Mouse (Mus musculus): ENCODE data around the gene Zfp618. TPM values are rescaled to one million over a fixed set of nuclear protein-coding genes. Genes with fewer than 3 reads are reported as not detected.

Zfp618 gene
- polyA plus RNA-seq, 1 experiment from 2014 or later, result 44.9 TPM

DNA sequence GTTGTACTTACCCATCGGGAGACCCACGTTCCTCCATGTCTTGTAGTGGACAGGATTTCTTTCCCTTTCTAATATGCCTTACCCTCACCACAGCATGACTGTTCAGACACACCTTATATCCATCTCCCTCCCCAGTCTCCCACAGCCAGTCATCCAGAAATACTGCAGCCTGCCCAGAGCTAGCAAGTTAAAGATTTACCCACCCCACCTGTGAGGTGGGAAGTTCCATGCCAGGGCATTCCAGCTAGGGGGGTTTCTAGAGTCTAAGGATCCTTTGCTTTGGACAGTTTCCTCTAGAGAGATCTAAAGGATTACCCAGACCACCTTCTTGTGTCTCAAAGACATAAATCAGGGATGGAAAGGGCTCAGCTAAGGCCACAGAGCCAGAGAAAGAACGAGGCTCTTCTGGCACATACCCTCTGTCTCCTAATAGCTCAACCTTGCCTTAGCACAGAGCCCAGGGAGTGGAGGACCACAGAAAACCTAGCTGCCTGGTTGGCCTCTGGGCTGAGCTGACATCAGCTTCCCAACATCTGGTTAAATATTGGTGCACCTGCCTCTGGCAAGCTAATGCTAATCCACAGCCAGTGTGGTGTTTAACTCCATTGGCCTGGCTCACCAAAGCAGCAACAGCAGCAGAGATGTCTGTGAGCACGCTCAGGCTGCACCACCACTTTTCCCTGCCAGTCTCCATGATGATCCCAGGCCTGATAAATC, 206.8 kb downstream of the Zfp618 start, which contains the start of gene Kif12:
Gene Kif12, minus strand, starts transcription at position 163 of the 717 bp plus-strand sequence.
- 77% methylated on average over 4 of the region's 4 CpGs for WGBS
- H3K27me3 ChIP-seq, result peaks cover 15% of the 10 kb centered on the region; the same call in 1 of the 2 replicates
- H3K9me3 ChIP-seq, result no peaks in the 10 kb centered on the region
- H3K36me3 ChIP-seq, result no peaks in the 10 kb centered on the region
- no peak for ATAC-seq
- H3K27ac ChIP-seq, result no peak within 1 kb of the TSS
- no peaks in the 10 kb centered on the region for H3K4me1 ChIP-seq (replicated peaks)
- H3K4me2 ChIP-seq (replicated peaks), result no peak within 1 kb of the TSS
- no peak within 1 kb of the TSS for H3K9ac ChIP-seq (replicated peaks)
- H3K4me3 ChIP-seq (replicated peaks), result no peak within 1 kb of the TSS

- Histone ChIP-seq H3K4me2 (replicated peaks) (no peak overlapping the region), H3K4me3 (replicated peaks) (no peak overlapping the region), H3K9ac (replicated peaks) (no peak overlapping the region), H3K27me3 (no peaks in the 10 kb centered on the region), H3K4me1 (replicated peaks) (no peaks in the 10 kb centered on the region), H3K36me3 (no peaks in the 10 kb centered on the region), H3K27ac (no peak overlapping the region), H3K9me3 (no peaks in the 10 kb centered on the region)
- 10% methylated on average over 5 of the region's 5 CpGs for WGBS
- ATAC-seq, result peak; percentile 91
Observed at GRCm38 (mm10) chr4:63181556-63181955, 216.2 kb downstream of the Zfp618 start.

DNA sequence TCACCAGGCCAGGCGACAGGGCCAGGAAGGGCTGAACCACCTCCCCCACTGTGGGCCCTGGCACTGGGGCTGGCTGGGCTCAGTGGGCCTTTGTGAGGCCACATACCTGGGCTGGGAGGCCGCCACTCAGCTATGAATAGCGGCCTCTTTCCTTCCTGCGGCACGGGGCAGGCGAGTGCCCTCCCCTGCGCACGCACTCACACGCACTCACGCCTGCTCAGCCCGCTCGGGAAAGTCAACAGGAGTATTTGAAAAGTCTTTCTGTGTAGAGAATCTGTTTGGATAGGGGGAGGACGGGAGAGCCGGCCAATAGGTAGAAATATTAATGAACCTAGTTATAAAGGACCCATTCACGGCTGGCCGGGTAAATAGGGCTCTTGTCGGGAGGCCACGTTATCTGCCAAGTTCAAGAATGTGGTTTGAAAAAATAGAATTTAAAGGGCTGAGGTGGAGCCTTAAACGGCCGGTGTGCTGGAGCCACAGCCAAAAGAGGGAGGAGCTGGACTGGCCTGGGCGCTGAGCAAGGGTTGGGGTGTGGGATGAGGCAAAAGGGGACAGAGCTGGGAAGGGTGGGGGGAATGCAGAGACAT, 221.0 kb downstream of the Zfp618 start:
- Histone ChIP-seq H3K4me2 (replicated peaks) (no peak overlapping the region), H3K27ac (no peak overlapping the region), H3K9me3 (no peaks in the 10 kb centered on the region), H3K36me3 (no peaks in the 10 kb centered on the region), H3K4me1 (replicated peaks) (no peaks in the 10 kb centered on the region), H3K9ac (replicated peaks) (no peak overlapping the region), H3K27me3 (no peaks in the 10 kb centered on the region), H3K4me3 (replicated peaks) (no peak overlapping the region)
- 47% methylated on average over 21 of the region's 21 CpGs for WGBS
- ATAC-seq, result peak; percentile 57

Other genes starting within 250 kb of the Zfp618 start
- 1.4 TPM in 1 of 2 replicates, not detected in the other for gene Ambp, start 189.2 kb downstream of the Zfp618 start, polyA plus RNA-seq (2015; fragmentation: Nextera tagmentation; extraction: Ambion mirVana)
- 0.23 TPM in 1 of 2 replicates, not detected in the other for gene Kif12, start 206.6 kb downstream of the Zfp618 start, polyA plus RNA-seq (2015; fragmentation: Nextera tagmentation; extraction: Ambion mirVana)
- 1.3 and 2.1 TPM in 2 replicates for gene Col27a1, start 248.4 kb downstream of the Zfp618 start, polyA plus RNA-seq (2015; fragmentation: Nextera tagmentation; extraction: Ambion mirVana)